Mouse (Mus musculus) kidney, adult 2 months (tissue): Measurements from ENCODE around the gene Coro2b. TPM values are rescaled to one million over a fixed set of nuclear protein-coding genes. Genes with fewer than 3 reads are reported as not detected.

Experiments used
- DNase-seq: peaks from one replicate; pipeline ENCODE4 v3.0.0; 2021
- H3K27ac ChIP-seq: fragments of 200-500 bp; 2 replicates; pipeline ENCODE4 v1.5.1; 2012; ENCODE audit warnings: low read depth, low read length, control low read depth, inconsistent platforms; ENCODE audit not compliant: insufficient read depth
- H3K27me3 ChIP-seq: fragments of 200-500 bp; replicated peaks from 2 replicates; pipeline ENCODE4 v1.6.1; 2012; ENCODE audit warnings: mild to moderate bottlenecking, moderate library complexity, low read length, inconsistent platforms; ENCODE audit not compliant: control insufficient read depth, insufficient read depth
- H3K36me3 ChIP-seq: fragments of 200-500 bp; 2 replicates; pipeline ENCODE4 v1.6.1; 2012; ENCODE audit warnings: mild to moderate bottlenecking, moderate library complexity, low read length, inconsistent platforms; ENCODE audit not compliant: control insufficient read depth, insufficient read depth
- H3K4me1 ChIP-seq: fragments of 200-500 bp; 2 replicates; pipeline ENCODE4 v1.6.1; 2011; ENCODE audit warnings: low read length; ENCODE audit not compliant: control insufficient read depth, insufficient read depth
- H3K4me3 ChIP-seq: fragments of 200-500 bp; 2 replicates; pipeline ENCODE4 v1.5.1; 2011; ENCODE audit warnings: mild to moderate bottlenecking, low read depth, low read length, control low read depth; ENCODE audit not compliant: insufficient read depth
- CTCF ChIP-seq: fragments of 200-500 bp; conservative IDR thresholded peaks from 2 replicates; pipeline ENCODE4 v1.5.1; 2011; ENCODE audit warnings: low read depth, mild to moderate bottlenecking, control low read depth, low read length, moderate library complexity, mixed read lengths; ENCODE audit not compliant: insufficient read depth, insufficient read length
- POLR2A ChIP-seq: fragments of 200-500 bp; IDR thresholded peaks from one replicate; pipeline ENCODE4 v1.6.1; 2011; ENCODE audit warnings: low read depth, low read length, control low read depth
- WGBS: fragments of 180-500 bp; shearing (Covaris S2); methylation state at CpG from one replicate; pipeline ENCODE4 v1.1.7; 2018; 5-methylcytosine and 5-hydroxymethylcytosine counted together
- polyA plus RNA-seq: library from polyadenylated mRNA; depleted of rRNA; stranded (reverse); fragments of >200 nt; gene quantifications from 2 replicates; pipeline ENCODE4 v1.2.3, GENCODE M21; 2012

The Coro2b gene
- polyA plus RNA-seq, 1 experiment = 9.8 TPM

DNA sequence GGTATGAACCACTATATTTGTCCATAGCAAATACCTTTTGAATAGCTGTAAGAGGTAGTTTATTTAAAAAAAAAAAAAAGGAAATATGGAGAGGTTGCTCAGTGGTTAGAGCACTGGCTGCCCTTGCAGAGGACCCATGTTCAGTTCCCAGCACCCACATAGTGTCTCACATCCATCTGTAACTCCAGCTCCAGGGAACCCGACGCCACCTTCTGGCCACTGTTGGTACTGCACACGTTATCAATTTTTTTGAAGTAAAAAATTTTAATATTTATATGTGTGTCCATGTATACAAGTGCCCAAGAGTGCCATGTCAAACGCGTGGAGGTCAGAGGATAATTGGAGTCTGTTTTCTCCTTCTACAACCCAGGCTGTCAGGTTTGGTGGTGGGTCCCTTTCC is 118.1 kb downstream of the Coro2b start:
- TF ChIP-seq CTCF (peak; percentile 38), POLR2A (no peak)
- Histone ChIP-seq H3K36me3 (no peaks in the 10 kb centered on the region), H3K4me3 (no peak overlapping the region), H3K4me1 (peaks cover 8% of the 10 kb centered on the region; the same call in 1 of the 2 replicates), H3K27me3 (no peaks in the 10 kb centered on the region), H3K27ac (no peak overlapping the region)
- 58% methylated on average over 5 of the region's 5 CpGs for WGBS
- DNase-seq = no peak

DNA sequence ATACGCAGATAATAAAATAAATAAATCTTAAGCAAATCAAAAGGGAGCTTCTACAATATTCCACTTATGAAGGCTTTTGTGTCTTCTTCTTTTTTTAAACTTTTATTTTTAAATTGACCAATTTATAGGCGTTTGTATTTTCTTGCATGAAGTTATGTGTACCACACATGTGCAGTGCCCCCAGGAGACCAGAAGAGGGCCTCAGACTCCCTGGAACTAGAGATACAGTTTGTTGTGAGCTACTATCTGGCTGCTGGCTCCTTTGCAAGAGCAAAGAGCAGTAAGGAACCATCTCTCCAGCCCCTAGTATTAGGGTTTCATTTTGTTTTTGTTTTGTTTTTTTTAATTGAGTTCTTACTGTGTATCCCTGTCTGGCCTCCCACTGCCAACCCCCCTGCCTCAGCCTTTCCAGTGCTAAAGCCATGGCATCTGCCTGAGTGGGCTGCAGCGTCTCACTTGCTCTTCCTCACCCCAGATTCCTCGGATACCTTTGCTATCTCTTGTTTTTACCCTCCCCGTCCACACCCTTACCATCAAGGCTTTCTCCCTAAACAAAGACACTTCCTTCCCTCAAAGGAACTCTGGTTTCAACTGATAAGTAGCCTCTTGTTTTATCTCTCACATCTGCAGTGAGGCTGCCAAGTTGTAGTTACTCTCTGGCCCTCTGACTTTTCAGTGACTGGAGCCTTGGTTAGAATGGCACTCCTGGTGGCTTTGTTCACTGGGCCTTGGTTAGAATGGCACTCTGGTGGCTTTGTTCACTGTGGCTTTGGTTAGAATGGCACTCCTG is 129.3 kb downstream of the Coro2b start:
- Histone ChIP-seq H3K36me3 (no peaks in the 10 kb centered on the region), H3K4me3 (no peak overlapping the region), H3K4me1 (no peaks in the 10 kb centered on the region), H3K27me3 (no peaks in the 10 kb centered on the region), H3K27ac (peak overlapping the region; percentile 10; the same call in 1 of the 2 replicates)
- WGBS = 76% methylated on average over 5 of the region's 5 CpGs
- no peak for TF ChIP-seq POLR2A
- TF ChIP-seq CTCF = no peak
- DNase-seq = peak; percentile 66

DNA sequence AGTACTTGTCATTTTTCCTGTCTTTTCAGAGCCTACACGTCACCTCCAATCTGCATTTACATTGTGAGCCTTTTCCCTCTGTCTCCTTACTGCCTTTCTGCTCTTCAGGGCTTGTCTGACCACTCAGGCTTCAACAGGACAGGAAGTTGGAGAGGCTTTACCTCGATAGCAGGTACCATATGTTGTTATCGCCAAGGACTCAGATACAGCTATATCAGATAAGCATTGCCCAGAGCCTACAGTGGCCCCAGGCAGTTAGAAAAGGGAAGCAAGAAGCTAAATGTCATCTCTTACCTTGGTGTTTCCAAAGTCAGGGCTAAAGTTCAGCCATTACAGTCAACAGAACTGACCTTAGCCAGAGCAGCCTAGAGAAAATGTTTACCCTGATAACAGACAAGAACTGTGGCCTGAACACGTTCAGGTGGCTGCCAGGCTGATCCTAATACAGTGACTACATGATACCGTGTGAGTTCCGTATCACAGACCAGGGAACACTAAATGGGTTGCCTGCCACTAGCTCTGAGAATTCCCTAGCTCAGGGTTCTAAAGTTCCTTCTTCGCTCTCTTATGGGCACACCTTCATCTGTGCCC is 130.3 kb downstream of the Coro2b start:
- Histone ChIP-seq H3K27me3 (no peaks in the 10 kb centered on the region), H3K36me3 (no peaks in the 10 kb centered on the region), H3K4me1 (no peaks in the 10 kb centered on the region), H3K4me3 (no peak overlapping the region), H3K27ac (no peak overlapping the region)
- no peak for DNase-seq
- no peak for TF ChIP-seq POLR2A
- no peak for TF ChIP-seq CTCF
- 83% methylated on average over 7 of the region's 7 CpGs for WGBS

- H3K4me1 ChIP-seq = no peaks in the 10 kb centered on the region
- WGBS = 75% methylated on average over 1 of the region's 1 CpGs
- H3K27ac ChIP-seq = no peak overlapping the region
- H3K36me3 ChIP-seq = no peaks in the 10 kb centered on the region
- no peak overlapping the region for H3K4me3 ChIP-seq
- no peaks in the 10 kb centered on the region for H3K27me3 ChIP-seq
- TF ChIP-seq CTCF (no peak), POLR2A (no peak)
- no peak for DNase-seq
Measured at GRCm38 (mm10) chr9:62401589-62401988, 135.3 kb downstream of the Coro2b start.

DNA sequence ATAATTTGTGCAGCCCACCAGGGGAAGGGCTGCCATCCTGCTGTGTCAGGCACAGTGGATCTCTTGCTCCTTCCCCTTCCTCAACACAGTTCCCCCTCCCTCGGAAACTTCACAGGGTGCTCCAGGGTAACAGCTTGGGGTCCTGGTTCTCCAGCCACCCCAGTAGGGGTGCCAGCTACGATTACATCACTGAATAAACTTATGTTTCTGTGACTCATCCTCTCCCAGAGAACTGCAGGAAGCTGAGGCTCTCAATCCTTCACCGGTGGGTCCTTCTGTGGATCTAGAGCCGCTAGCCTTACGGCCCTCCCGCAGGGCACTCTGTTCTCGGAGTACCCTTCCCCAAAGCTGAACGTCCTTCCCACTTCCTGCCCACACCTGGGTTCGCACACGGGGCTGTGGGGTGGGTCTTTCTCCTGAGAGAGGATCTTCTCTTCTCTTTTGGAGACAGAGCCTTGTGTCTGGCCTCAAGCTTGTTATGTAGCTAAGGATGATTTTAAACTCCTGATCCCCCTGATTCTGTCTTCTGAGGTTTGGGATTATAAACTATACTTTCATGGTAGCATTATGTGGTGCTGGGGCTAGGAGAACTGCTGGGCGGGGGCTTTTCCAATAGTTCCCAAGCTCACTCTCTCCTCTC is 136.2 kb downstream of the Coro2b start:
- TF ChIP-seq CTCF = no peak
- TF ChIP-seq POLR2A = no peak
- no peak for DNase-seq
- no peaks in the 10 kb centered on the region for H3K27me3 ChIP-seq
- no peak overlapping the region for H3K27ac ChIP-seq
- no peaks in the 10 kb centered on the region for H3K36me3 ChIP-seq
- no peak overlapping the region for H3K4me3 ChIP-seq
- 66% methylated on average over 11 of the region's 11 CpGs for WGBS
- H3K4me1 ChIP-seq = no peaks in the 10 kb centered on the region

DNA sequence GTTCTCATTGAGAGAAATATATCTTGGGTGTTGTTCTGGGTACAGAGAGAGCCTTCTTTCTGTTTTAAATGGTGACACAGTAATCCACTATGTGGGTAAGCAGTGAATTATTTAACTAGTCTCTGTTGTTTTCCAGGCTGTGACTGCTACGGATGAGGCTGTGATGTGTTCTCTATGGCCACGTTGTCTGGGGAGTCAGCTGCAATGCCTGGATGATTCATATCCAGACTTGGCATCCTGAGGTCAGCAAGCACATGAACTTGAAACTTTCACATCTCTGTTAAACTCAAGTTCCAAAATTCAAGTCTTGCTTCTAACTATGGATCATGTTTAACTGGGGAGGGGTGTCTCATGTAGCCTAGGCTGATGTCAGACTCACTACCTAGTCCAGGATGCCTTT is 142.7 kb downstream of the Coro2b start:
- no peak for DNase-seq
- Histone ChIP-seq H3K27ac (no peak overlapping the region), H3K27me3 (no peaks in the 10 kb centered on the region), H3K4me1 (no peaks in the 10 kb centered on the region), H3K4me3 (no peak overlapping the region), H3K36me3 (no peaks in the 10 kb centered on the region)
- WGBS = 34% methylated on average over 2 of the region's 2 CpGs
- TF ChIP-seq CTCF (no peak), POLR2A (no peak)

DNA sequence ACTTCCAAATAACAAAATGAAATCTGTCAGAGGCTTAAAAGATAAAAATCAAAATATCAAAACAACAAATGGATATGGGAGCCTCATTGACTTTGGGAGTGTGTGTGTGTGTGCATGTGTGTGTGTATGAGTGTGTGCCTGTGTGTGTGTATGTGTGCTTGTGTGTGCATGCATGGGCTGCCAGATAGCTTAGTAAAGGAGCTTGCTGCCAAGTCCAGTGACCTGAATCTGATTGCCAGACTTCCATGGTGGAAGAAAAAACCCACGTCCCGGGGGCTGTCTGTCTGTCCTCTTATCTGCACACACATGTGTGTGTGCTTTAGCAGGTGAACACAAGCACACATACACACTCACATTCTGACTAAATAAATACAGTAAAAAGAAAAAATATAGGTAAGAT is 143.3 kb downstream of the Coro2b start:
- Histone ChIP-seq H3K36me3 (no peaks in the 10 kb centered on the region), H3K27me3 (no peaks in the 10 kb centered on the region), H3K4me3 (no peak overlapping the region), H3K4me1 (no peaks in the 10 kb centered on the region), H3K27ac (no peak overlapping the region)
- TF ChIP-seq CTCF = no peak
- no peak for TF ChIP-seq POLR2A
- WGBS = 59% methylated on average over 2 of the region's 2 CpGs
- no peak for DNase-seq
